Mouse (Mus musculus) heart, embryonic 16.5 days (tissue): ENCODE data around the gene Eef1akmt2. TPM values are rescaled to one million over a fixed set of nuclear protein-coding genes. Genes with fewer than 3 reads are reported as not detected.

Source experiments
- ATAC-seq: fragments of 200-750 bp; cut with Nextera tagmentation; replicated peaks from 2 replicates; pipeline ENCODE4 v1.8.0; 2017; ENCODE audit warnings: moderate number of reproducible peaks; ENCODE audit not compliant: insufficient read depth, low FRiP score; ENCODE audit errors: extremely low read depth
- H3K27ac ChIP-seq: fragments of 300-500 bp; sonication (generic); 2 replicates; pipeline ENCODE4 v1.5.1; 2014; ENCODE audit warnings: mild to moderate bottlenecking, low read length, control low read depth, moderate library complexity
- H3K27me3 ChIP-seq: fragments of 300-500 bp; sonication (generic); 2 replicates; pipeline ENCODE4 v1.6.1; 2014; ENCODE audit warnings: low read length, mixed read lengths; ENCODE audit not compliant: control insufficient read depth, insufficient read depth
- H3K36me3 ChIP-seq: fragments of 300-500 bp; sonication (generic); 2 replicates; pipeline ENCODE4 v1.6.1; 2014; ENCODE audit not compliant: control insufficient read depth, insufficient read depth
- H3K4me1 ChIP-seq: fragments of 300-500 bp; sonication (generic); 2 replicates; pipeline ENCODE4 v1.6.1; 2014; ENCODE audit warnings: low read length, mixed read lengths; ENCODE audit not compliant: control insufficient read depth, insufficient read depth
- H3K4me2 ChIP-seq: fragments of 300-500 bp; sonication (generic); 2 replicates; pipeline ENCODE4 v1.6.1; 2014; ENCODE audit warnings: low read depth, mild to moderate bottlenecking, control low read depth, low read length
- H3K4me3 ChIP-seq: fragments of 300-500 bp; sonication (generic); 2 replicates; pipeline ENCODE4 v1.5.1; 2014; ENCODE audit warnings: mild to moderate bottlenecking, control low read depth, low read length
- H3K9ac ChIP-seq: fragments of 300-500 bp; sonication (generic); 2 replicates; pipeline ENCODE4 v1.6.1; 2014; ENCODE audit warnings: low read length, control low read depth
- H3K9me3 ChIP-seq: fragments of 300-500 bp; sonication (generic); replicated peaks from 2 replicates; pipeline ENCODE4 v1.6.1; 2016; ENCODE audit warnings: low read length; ENCODE audit not compliant: control insufficient read depth
- WGBS: fragments of 180-500 bp; shearing (Covaris S2); extraction: QIAGEN DNeasy Blood & Tissue Kit; methylation state at CpG from one replicate; pipeline ENCODE4 v1.1.7; 2014; 5-methylcytosine and 5-hydroxymethylcytosine counted together
- polyA plus RNA-seq: library from polyadenylated mRNA; unstranded; fragments of >200 nt; fragmentation: Nextera tagmentation; extraction: Ambion mirVana; gene quantifications from 2 replicates; pipeline ENCODE4 v1.2.1, GENCODE M21; 2015

Gene Eef1akmt2
- polyA plus RNA-seq, 1 experiment from 2014 or later, result 43.0 TPM

DNA sequence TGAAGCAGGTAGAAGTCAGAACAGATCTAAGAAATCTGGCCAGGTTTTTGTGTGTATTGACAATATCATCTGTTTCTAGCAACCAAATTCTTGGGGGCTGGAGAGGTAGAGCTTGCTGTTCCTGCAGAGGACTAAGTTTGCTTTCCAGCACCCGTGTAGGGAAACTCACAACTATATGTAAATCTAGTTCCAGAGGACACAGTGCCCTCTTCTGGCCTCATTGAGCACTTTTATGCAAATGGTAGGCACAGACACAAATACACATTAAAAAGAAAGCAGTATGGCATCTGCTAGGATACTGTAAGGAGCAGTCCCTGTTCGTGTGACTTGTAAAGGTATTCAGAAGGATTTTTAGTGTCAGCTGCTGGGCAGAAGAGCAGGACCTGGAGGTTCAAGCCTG, 29.9 kb upstream of the Eef1akmt2 start:
- WGBS, result 78% methylated on average over 2 of the region's 2 CpGs

DNA sequence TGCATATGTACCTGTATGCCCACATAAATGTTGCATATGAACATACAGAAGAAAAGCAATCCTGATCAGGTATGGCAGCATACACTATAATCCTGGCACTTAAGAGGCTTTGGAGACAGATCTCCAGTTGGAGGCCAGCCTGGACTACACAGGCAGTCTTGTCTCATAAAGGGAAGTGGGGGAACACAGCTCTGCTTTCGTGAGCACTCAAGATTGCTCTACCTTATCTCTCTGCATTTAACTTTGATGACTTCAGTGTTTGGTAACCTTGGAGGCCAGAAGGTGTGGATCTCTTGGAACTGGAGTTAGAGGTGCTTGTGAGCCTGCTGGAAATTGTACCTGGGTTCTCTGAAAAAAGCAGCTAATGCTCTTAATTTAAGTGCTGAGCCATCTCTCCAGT, 27.8 kb upstream of the Eef1akmt2 start:
- 38% methylated on average over 1 of the region's 1 CpGs for WGBS
- Histone ChIP-seq H3K9ac (no peak overlapping the region), H3K4me2 (no peak overlapping the region), H3K4me1 (0 out of 2 replicates have a peak, but pooled peaks cover 2% of the 10 kb centered on the region), H3K36me3 (peaks cover 72% of the 10 kb centered on the region), H3K27ac (no peak overlapping the region), H3K9me3 (peaks cover 3% of the 10 kb centered on the region; the same call in 1 of the 2 replicates), H3K4me3 (no peak overlapping the region), H3K27me3 (no peaks in the 10 kb centered on the region)
- no peak for ATAC-seq

More for the DNA sequence above, 29.9 kb upstream of the Eef1akmt2 start:
- H3K4me3 ChIP-seq, result no peak overlapping the region
- ATAC-seq, result no peak
- no peak overlapping the region for H3K9ac ChIP-seq
- H3K4me2 ChIP-seq, result no peak overlapping the region
- peaks cover 3% of the 10 kb centered on the region; the same call in 1 of the 2 replicates for H3K9me3 ChIP-seq
- H3K36me3 ChIP-seq, result peaks cover 52% of the 10 kb centered on the region
- 0 out of 2 replicates have a peak, but pooled peaks cover 2% of the 10 kb centered on the region for H3K4me1 ChIP-seq
- H3K27ac ChIP-seq, result no peak overlapping the region
- H3K27me3 ChIP-seq, result no peaks in the 10 kb centered on the region

DNA sequence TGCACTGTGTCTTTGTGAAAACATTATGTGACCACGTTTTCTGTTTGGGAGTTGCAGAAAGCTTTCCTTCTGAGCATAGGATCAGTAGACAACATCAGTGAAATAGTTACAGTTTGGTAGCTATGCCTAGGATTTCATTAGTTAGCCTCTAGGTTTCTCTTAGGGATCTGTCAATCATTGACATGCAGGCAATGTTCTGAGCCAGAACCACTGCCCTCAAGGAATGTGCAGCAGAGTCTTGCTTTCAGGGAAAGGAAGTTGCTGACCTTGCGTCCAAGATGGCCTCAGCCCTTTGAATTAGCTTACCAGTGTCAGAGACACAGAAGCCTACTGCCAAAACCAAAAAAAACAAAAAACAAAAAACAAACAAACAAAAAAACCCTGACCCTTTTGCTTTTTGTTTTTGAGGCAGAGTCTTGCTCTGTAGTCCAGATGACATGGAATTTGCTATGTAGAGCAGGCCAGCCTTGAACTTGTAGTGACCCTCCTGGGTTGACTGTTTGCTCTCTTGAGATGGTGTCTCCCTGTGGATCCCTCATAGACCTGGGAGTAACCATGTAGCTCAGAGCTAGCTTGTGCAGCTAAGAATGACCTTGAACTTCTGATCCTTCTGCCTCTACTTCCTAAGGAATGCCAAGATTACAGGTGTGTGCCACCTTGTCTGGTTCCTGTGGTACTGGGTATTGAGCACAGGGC, 23.1 kb upstream of the Eef1akmt2 start:
- Histone ChIP-seq H3K27me3 (no peaks in the 10 kb centered on the region), H3K4me2 (no peak overlapping the region), H3K36me3 (peaks cover 70% of the 10 kb centered on the region), H3K4me3 (no peak overlapping the region), H3K27ac (no peak overlapping the region), H3K4me1 (no peaks in the 10 kb centered on the region), H3K9ac (no peak overlapping the region), H3K9me3 (no peaks in the 10 kb centered on the region)
- ATAC-seq, result no peak
- WGBS, result 87% methylated on average over 2 of the region's 2 CpGs

DNA sequence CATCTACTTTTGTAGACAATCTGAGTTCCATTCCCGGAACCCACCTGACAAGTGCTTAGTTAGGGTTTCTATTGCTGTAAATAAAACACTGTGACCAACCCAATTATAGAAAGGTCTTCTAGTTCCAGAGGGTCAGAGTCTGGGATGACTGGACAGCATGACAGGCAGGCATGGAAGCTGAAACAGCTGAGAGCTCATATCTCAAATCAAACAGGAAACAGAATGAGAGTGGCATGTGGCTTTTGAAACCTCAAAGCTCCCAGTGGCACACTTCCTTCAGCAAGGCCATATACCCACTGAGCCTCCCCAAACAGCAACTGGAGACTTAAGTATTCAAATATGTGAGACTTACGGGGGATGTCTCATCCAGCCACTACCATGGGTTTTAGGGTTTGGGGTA, 20.6 kb upstream of the Eef1akmt2 start:
- Histone ChIP-seq H3K4me3 (no peak overlapping the region), H3K4me2 (no peak overlapping the region), H3K9ac (no peak overlapping the region), H3K27me3 (no peaks in the 10 kb centered on the region), H3K27ac (no peak overlapping the region), H3K4me1 (no peaks in the 10 kb centered on the region), H3K36me3 (peaks cover 60% of the 10 kb centered on the region), H3K9me3 (no peaks in the 10 kb centered on the region)
- 87% methylated on average over 2 of the region's 2 CpGs for WGBS
- ATAC-seq, result no peak

DNA sequence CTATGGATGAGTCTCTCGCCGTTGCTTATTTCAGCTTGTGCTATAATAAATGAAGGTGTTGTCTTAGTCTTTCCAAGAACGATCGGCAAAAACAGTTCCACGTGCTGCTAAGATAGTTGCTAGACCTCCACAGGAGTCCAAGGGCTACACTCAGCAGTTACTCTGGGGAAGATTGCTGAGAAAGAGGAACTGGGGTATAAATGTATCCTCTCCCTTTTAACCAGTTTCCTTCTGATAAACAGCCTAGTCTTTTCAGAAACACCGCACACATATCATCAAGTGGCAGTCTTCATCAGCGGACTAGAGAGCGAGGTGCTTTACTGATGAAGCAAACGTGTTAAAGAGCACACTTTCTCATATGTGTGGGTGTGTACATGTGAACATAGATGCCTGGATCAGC, 13.8 kb upstream of the Eef1akmt2 start:
- Histone ChIP-seq H3K4me1 (no peaks in the 10 kb centered on the region), H3K9ac (no peak overlapping the region), H3K4me2 (no peak overlapping the region), H3K4me3 (no peak overlapping the region), H3K27ac (no peak overlapping the region), H3K27me3 (no peaks in the 10 kb centered on the region), H3K9me3 (no peaks in the 10 kb centered on the region), H3K36me3 (peaks cover 15% of the 10 kb centered on the region)
- ATAC-seq, result no peak
- WGBS, result 89% methylated on average over 9 of the region's 9 CpGs

DNA sequence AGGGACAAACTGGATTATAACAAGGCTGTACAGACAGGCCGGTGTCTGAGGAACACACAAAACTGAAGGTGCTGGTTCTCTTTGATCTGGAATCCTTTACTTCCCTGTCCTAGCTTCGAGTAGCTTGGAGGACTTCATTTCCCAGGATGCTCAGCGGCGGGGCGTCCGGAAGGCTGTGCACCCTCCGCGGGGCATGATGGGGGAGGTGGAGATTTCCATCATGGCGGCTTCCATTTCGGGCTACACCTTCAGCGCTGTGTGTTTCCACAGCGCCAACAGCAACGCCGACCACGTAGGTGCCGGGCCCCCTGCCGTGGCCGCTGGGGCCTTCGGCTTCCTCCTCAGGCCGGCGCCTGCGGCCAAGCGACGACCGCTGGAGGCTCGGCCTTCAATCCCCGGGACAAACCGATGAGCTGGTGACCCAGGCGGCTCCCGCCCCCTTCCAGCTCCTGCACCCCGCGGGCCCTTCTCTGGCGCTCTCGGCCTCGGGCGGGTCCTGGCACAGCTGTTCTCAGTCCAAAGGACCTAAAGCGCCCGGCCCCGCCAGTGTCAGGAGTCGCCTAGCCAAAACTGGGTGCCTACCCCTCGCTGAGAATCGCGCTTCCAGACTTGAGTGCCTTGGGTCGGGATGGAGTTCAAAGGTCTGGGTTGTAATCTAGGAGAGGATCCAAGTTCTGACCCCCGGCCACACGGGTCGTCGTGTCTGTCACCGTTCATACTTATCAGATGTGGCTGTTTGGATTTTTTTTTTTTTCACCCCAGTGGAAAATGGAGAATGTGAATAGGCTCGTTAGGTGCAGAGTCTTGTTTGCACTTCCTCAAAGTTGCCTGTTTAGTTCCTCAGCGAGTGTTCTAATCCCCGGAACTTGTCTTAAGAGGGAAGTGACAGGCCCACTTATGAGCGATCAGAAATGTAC, 6.8 kb upstream of the Eef1akmt2 start, which contains the start of gene Abraxas2:
Gene Abraxas2 (plus strand): TSS at position 184 of the 917 bp plus-strand sequence.
- H3K27me3 ChIP-seq, result no peaks in the 10 kb centered on the region
- H3K9ac ChIP-seq, result peak within 1 kb of the TSS; percentile 87
- H3K4me3 ChIP-seq, result peak within 1 kb of the TSS; percentile 83
- no peaks in the 10 kb centered on the region for H3K36me3 ChIP-seq
- H3K4me1 ChIP-seq, result peaks cover 11% of the 10 kb centered on the region
- WGBS, result under 1% methylated on average over 53 of the region's 53 CpGs
- no peaks in the 10 kb centered on the region for H3K9me3 ChIP-seq
- H3K4me2 ChIP-seq, result peak within 1 kb of the TSS; percentile 83
- ATAC-seq, result peak; percentile 92
- H3K27ac ChIP-seq, result peak within 1 kb of the TSS; percentile 87

DNA sequence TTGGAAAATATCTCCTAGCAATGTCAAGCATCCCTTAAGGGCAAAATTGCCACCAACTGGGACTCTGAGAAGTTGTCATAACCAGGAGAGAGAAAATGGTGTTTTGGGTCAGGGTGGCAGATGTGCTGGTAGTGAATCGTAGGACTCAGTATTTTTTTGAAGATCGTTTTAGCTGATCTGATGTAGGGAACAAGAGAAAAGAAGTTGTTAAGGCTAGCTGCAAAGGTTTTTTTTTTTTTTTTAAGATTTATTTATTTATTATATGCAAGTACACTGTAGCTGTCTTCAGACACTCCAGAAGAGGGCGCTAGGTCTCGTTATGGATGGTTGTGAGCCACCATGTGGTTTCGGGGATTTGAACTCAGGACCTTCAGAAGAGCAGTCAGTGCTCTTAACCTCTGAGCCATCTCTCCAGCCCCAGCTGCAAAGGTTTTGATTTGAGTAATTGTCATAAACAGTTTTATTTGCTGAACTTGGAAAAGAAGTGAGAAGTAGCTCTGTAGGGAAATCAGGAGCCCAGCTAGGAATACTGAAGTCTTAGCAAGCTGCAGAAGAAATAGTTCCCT, 5.7 kb upstream of the Eef1akmt2 start:
- Histone ChIP-seq H3K9ac (no peak overlapping the region), H3K9me3 (no peaks in the 10 kb centered on the region), H3K4me3 (no peak overlapping the region), H3K4me2 (no peak overlapping the region), H3K4me1 (peaks cover 11% of the 10 kb centered on the region), H3K27ac (no peak overlapping the region), H3K36me3 (no peaks in the 10 kb centered on the region), H3K27me3 (no peaks in the 10 kb centered on the region)
- ATAC-seq, result no peak
- 63% methylated on average over 5 of the region's 5 CpGs for WGBS

DNA sequence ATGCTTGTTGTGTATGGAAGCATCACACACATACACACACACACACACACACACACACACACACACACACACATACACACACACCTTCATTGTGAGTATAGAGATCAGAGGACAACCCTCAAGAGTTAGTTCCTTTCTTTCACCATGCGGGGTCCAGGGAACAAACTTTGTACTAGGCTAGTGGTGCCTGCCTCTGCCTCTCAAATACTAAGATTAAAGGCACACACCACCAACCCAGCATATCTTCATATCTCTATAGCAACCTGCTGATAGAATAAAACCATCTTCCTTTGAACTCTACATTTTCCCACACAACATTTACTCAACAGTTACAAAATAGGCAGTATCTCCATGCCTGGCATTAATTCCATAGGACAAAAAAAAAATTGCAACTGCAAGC, 3.6 kb upstream of the Eef1akmt2 start:
- 68% methylated on average over 1 of the region's 1 CpGs for WGBS

More for the DNA sequence above, 3.6 kb upstream of the Eef1akmt2 start:
- H3K4me1 ChIP-seq, result peaks cover 19% of the 10 kb centered on the region
- no peaks in the 10 kb centered on the region for H3K9me3 ChIP-seq
- no peak overlapping the region for H3K4me3 ChIP-seq
- H3K9ac ChIP-seq, result no peak overlapping the region
- H3K36me3 ChIP-seq, result no peaks in the 10 kb centered on the region
- H3K27ac ChIP-seq, result no peak overlapping the region
- ATAC-seq, result no peak
- no peaks in the 10 kb centered on the region for H3K27me3 ChIP-seq
- H3K4me2 ChIP-seq, result no peak overlapping the region
